Mouse (Mus musculus): ENCODE measurements around the gene Cdc42. TPM values are rescaled to one million over a fixed set of nuclear protein-coding genes. Genes with fewer than 3 reads are reported as not detected.

Cdc42 gene
- polyA plus RNA-seq, 1 experiment from 2014 or later: 462 TPM

DNA sequence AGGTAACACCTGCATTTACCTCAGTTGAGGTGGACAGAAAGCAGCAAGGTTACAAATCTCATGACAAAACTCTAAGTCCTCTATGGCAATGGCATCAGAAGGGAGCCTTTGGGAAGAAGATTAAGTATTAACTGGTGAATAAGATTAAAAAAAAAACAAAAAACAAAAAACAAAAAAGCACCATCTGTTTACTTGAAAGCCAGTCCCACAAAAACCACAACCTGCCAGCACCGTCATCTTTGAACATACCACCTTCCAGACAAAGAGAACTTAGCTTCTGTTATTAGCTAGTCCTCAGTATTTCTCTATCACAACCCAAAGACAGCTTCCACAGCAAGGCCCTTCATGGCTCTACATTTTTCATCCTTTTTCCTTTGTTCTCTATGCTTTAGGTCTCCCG is 12.4 kb downstream of the Cdc42 start:
- peaks cover 6% of the 10 kb centered on the region; the same call in 1 of the 2 replicates for H3K36me3 ChIP-seq
- H3K4me3 ChIP-seq: no peak overlapping the region
- H3K9me3 ChIP-seq (replicated peaks): no peaks in the 10 kb centered on the region
- 87% methylated on average over 2 of the region's 2 CpGs for WGBS
- H3K27me3 ChIP-seq: no peaks in the 10 kb centered on the region
- H3K4me2 ChIP-seq: no peak overlapping the region
- H3K9ac ChIP-seq: no peak overlapping the region
- ATAC-seq (replicated peaks; ENCODE audit: insufficient number of reproducible peaks, insufficient read depth, low FRiP score, low read depth): no peak
- peaks cover 28% of the 10 kb centered on the region for H3K4me1 ChIP-seq (replicated peaks)
- no peak overlapping the region for H3K27ac ChIP-seq

DNA sequence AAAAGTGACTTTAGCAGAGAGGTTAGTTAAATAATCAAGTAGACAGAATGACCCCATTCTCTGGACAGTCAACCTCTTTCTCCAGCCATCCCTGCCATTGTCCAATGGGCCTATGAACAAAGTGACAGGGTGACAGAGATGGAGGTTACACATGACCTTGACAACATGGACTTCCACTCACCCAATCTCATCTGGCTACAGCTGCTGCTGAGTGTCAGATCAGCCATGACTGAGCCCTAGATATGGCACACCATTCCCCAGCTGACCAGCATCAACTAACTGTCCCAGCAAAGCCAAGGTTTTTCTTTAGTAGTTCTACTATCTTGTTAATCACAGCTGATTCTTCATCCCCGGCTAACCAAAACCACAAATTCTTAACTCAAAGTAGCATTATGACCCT is 14.7 kb downstream of the Cdc42 start:
- WGBS: 74% methylated on average over 1 of the region's 1 CpGs
- Histone ChIP-seq H3K4me1 (replicated peaks) (peaks cover 35% of the 10 kb centered on the region), H3K36me3 (peaks cover 6% of the 10 kb centered on the region; the same call in 1 of the 2 replicates)

DNA sequence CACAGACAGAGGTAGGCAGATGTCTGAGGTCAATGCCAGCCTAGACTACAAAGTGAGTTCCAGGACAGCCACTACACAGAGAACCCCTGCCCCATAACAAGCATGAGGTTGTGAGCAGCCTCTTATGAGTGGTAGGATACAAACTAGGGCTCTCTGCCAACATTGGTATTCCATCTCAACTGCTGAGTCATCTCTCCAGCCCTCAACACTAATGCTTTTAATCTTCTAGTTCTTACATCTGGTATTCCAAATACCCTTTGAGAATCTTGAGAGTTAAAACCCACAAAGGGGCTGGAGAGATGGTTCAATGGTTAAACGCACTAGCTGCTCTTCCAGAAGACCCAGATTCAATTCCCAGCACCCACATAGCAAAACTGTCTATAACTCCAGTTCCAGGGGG is 18.1 kb downstream of the Cdc42 start:
- Histone ChIP-seq H3K9ac (no peak overlapping the region), H3K27ac (0 out of 2 replicates have a peak overlapping the region, but pooled peaks have one; percentile 6), H3K4me3 (no peak overlapping the region), H3K4me2 (no peak overlapping the region), H3K27me3 (no peaks in the 10 kb centered on the region), H3K4me1 (replicated peaks) (peaks cover 41% of the 10 kb centered on the region), H3K36me3 (peaks cover 21% of the 10 kb centered on the region), H3K9me3 (replicated peaks) (no peaks in the 10 kb centered on the region)
- 72% methylated on average over 1 of the region's 1 CpGs for WGBS
- no peak for ATAC-seq (replicated peaks; ENCODE audit: insufficient number of reproducible peaks, insufficient read depth, low FRiP score, low read depth)

More for the DNA sequence above, 14.7 kb downstream of the Cdc42 start:
- Histone ChIP-seq H3K4me3 (no peak overlapping the region), H3K27ac (no peak overlapping the region), H3K27me3 (no peaks in the 10 kb centered on the region), H3K9me3 (replicated peaks) (no peaks in the 10 kb centered on the region), H3K4me2 (no peak overlapping the region), H3K9ac (no peak overlapping the region)
- ATAC-seq (replicated peaks; ENCODE audit: insufficient number of reproducible peaks, insufficient read depth, low FRiP score, low read depth): no peak

DNA sequence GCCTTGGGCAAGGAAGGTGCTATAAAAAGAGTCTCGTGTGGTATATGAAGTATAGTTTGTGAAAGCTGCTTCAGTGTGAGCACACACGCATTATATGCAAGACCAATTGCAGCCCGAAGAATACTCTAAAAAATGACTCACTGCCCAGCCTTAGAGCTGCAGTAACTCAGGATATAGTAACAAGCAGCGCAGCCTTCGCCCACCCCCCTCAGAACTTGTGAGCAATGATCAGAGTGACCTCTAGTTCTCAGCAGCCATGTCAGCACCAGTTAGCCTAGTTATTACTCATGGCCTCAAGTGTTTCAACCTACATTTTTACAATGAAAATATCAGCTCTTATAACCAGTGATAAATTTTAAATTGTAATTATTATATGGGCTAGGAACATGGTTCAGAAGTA is 21.1 kb downstream of the Cdc42 start:
- no peaks in the 10 kb centered on the region for H3K27me3 ChIP-seq
- H3K4me1 ChIP-seq (replicated peaks): peaks cover 30% of the 10 kb centered on the region
- WGBS: 76% methylated on average over 5 of the region's 5 CpGs
- no peak overlapping the region for H3K27ac ChIP-seq
- ATAC-seq (replicated peaks; ENCODE audit: insufficient number of reproducible peaks, insufficient read depth, low FRiP score, low read depth): no peak
- H3K9ac ChIP-seq: no peak overlapping the region
- H3K4me3 ChIP-seq: no peak overlapping the region
- peaks cover 42% of the 10 kb centered on the region for H3K36me3 ChIP-seq
- H3K9me3 ChIP-seq (replicated peaks): no peaks in the 10 kb centered on the region
- no peak overlapping the region for H3K4me2 ChIP-seq

DNA sequence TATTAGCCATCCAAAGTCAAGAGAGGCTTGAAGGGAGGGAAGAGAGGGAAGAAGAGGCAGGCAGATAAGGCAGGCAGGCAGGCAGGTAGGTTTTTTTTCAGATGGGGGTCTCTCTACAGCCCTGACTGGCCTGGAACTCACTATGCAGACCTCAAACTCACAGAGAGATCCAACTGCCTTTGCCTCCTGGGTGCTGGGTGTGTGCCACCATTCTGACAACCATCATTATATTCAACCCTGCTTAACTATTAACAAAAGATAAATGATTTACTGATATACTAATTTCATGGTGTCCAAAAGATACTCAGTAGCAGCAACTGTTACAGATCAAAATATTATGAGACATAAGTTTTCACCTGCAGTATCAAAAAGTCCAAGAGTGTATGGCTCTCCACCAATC is 25.5 kb downstream of the Cdc42 start:
- Histone ChIP-seq H3K4me1 (replicated peaks) (peaks cover 6% of the 10 kb centered on the region), H3K36me3 (peaks cover 72% of the 10 kb centered on the region), H3K4me2 (no peak overlapping the region), H3K9ac (no peak overlapping the region), H3K27me3 (no peaks in the 10 kb centered on the region), H3K9me3 (replicated peaks) (no peaks in the 10 kb centered on the region), H3K4me3 (no peak overlapping the region), H3K27ac (no peak overlapping the region)
- ATAC-seq (replicated peaks; ENCODE audit: insufficient number of reproducible peaks, insufficient read depth, low FRiP score, low read depth): no peak

DNA sequence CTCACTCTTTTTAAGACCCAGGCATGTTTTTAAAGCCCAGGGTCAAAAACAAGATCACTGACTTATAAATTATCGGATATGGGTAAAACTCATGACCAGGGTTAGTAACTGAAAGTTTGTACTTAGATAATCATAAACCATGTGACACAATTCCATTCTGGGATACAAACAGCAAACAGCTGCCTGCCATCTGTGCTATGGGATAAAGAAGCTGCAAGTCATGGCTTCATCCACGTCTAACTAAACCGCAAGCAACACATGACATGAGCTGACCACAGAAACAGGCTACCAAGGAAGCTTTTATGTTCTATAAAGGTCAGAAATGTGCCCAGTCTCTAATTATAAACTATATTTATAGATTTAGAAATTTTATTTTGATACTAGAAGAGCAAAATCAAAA is 31.0 kb downstream of the Cdc42 start:
- WGBS: 88% methylated on average over 3 of the region's 3 CpGs
- no peak for ATAC-seq (replicated peaks; ENCODE audit: insufficient number of reproducible peaks, insufficient read depth, low FRiP score, low read depth)
- H3K9ac ChIP-seq: no peak overlapping the region
- no peak overlapping the region for H3K27ac ChIP-seq
- H3K4me1 ChIP-seq (replicated peaks): no peaks in the 10 kb centered on the region
- H3K36me3 ChIP-seq: peaks cover 46% of the 10 kb centered on the region
- no peaks in the 10 kb centered on the region for H3K9me3 ChIP-seq (replicated peaks)
- no peak overlapping the region for H3K4me2 ChIP-seq
- no peaks in the 10 kb centered on the region for H3K27me3 ChIP-seq
- H3K4me3 ChIP-seq: no peak overlapping the region

DNA sequence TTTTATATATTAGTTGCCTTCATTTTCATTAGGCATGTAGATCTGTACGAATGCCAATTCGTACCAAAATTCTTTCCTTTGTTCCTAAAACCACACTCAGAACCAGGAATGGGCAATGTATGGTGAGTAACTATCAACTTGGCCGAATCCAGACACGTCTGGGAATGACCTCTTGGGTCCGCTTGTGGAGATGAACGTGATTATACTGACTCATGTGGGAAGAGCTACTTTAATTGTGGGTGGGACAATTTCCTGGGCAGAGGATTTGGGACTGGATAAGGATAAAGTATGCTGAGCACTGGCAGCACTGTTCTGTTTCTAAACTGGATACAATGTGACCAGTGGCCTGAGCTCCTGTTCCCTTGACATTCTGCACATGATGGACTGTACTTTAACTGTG is 32.6 kb downstream of the Cdc42 start:
- 75% methylated on average over 6 of the region's 6 CpGs for WGBS

DNA sequence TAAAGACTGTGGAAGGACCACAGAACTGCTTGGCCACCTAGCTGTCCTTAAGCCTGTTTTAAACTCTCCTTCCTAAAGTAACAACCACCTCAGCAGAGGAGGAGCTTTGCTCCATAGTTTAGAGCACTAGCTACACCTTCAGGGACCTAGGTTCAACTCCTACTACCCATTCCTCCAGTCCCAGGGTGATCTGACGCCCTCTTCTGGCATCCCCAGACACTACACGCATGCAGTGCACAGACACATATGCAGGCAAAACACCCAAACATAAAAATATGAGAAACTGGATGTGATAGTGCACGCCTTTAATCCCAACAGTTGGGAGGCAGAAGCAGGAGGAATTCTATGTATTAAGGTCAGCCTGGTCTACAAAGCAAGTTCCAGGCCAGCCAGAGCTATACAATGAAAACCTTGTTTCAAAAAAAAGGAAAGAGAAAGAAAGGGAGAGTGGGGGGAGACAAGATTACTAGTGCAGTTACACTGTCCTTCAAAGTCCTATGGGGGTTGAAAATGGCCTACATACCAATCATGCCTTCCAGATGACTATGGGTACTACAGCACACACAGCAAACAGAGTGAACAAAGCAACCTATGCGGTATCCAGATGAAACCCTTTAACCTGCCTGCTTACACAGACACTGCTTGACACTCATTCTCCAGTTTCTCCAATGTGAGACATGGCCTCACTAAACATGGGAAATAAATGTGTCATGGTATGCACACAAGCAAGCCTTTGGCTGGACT is 41.3 kb downstream of the Cdc42 start:
- Histone ChIP-seq H3K27ac (peak overlapping the region; percentile 57), H3K27me3 (no peaks in the 10 kb centered on the region), H3K4me3 (no peak overlapping the region), H3K4me1 (replicated peaks) (peaks cover 33% of the 10 kb centered on the region), H3K4me2 (no peak overlapping the region), H3K36me3 (peaks cover 40% of the 10 kb centered on the region), H3K9ac (no peak overlapping the region), H3K9me3 (replicated peaks) (no peaks in the 10 kb centered on the region)
- ATAC-seq (replicated peaks; ENCODE audit: insufficient number of reproducible peaks, insufficient read depth, low FRiP score, low read depth): peak; percentile 70; the same call in 1 of the 2 replicates
- 66% methylated on average over 4 of the region's 4 CpGs for WGBS

More for the DNA sequence above, 32.6 kb downstream of the Cdc42 start:
- no peak for ATAC-seq (replicated peaks; ENCODE audit: insufficient number of reproducible peaks, insufficient read depth, low FRiP score, low read depth)
- H3K27ac ChIP-seq: no peak overlapping the region
- H3K4me2 ChIP-seq: no peak overlapping the region
- H3K9me3 ChIP-seq (replicated peaks): no peaks in the 10 kb centered on the region
- no peaks in the 10 kb centered on the region for H3K4me1 ChIP-seq (replicated peaks)
- peaks cover 52% of the 10 kb centered on the region for H3K36me3 ChIP-seq
- H3K27me3 ChIP-seq: no peaks in the 10 kb centered on the region
- no peak overlapping the region for H3K9ac ChIP-seq
- no peak overlapping the region for H3K4me3 ChIP-seq

DNA sequence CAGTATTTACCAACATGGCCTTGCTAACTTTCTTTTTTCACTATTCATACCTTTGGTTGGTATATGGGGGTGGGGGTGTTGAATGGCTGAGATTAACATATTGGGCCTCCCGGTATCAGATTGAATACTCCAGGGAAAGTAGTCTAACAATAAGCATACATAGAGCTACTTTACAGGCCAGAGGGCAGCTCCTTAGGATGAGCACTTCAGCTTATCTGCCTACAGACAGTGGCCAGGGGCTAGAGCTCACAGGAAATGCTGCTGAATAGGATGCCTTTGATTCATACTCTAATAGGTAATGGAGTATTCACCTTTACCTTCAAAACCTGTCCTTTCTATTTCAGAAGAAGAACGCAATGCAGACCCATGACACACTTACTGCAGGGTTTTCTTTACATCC is 42.5 kb downstream of the Cdc42 start:
- Histone ChIP-seq H3K27me3 (no peaks in the 10 kb centered on the region), H3K9me3 (replicated peaks) (no peaks in the 10 kb centered on the region), H3K27ac (no peak overlapping the region), H3K9ac (no peak overlapping the region), H3K36me3 (peaks cover 29% of the 10 kb centered on the region), H3K4me1 (replicated peaks) (peaks cover 33% of the 10 kb centered on the region), H3K4me3 (no peak overlapping the region), H3K4me2 (no peak overlapping the region)
- no peak for ATAC-seq (replicated peaks; ENCODE audit: insufficient number of reproducible peaks, insufficient read depth, low FRiP score, low read depth)
- 75% methylated on average over 2 of the region's 2 CpGs for WGBS

DNA sequence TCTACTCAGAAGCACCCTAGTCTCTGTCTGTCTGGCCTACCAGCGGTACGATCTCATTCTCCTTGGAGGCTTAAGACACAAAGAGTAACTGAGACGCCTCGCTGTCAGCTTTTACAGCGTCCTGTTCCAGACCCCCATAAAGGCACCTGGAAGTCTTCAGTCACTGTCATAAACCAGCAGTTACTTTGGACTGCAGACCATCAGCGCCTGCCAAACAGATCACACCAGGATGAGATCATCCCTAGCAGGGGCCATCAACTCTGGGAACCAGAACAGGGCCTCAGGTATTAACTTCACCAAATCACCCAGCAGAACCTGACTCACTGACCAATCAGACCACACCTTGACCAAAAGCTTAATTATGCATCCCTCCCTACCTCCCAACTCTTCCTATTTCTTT is 43.0 kb downstream of the Cdc42 start:
- ATAC-seq (replicated peaks; ENCODE audit: insufficient number of reproducible peaks, insufficient read depth, low FRiP score, low read depth): no peak
- peaks cover 24% of the 10 kb centered on the region for H3K36me3 ChIP-seq

DNA sequence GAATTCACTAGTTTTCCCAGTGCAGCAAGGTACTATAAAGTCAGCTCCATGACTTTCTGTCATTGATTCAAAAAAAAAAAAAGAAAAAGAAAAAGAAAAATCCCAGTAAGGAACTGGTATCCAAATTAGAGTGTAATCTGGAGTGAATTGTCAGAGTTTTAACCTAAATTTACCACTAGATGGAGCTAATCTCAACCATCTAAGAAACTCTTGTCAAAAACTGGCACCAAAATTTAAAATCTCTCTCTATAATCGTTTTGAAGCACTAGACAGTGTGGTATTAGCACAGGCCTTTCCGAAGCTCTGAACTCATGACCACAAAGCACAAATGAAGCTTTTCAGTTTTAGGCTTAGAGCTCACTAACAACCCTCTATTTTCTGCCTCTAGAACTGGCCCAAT is 44.0 kb downstream of the Cdc42 start:
- Histone ChIP-seq H3K9me3 (replicated peaks) (no peaks in the 10 kb centered on the region), H3K27me3 (no peaks in the 10 kb centered on the region), H3K9ac (no peak overlapping the region), H3K36me3 (peaks cover 14% of the 10 kb centered on the region; the same call in 1 of the 2 replicates), H3K4me2 (no peak overlapping the region), H3K4me3 (no peak overlapping the region), H3K27ac (no peak overlapping the region), H3K4me1 (replicated peaks) (peaks cover 33% of the 10 kb centered on the region)
- WGBS: 57% methylated on average over 2 of the region's 2 CpGs
- no peak for ATAC-seq (replicated peaks; ENCODE audit: insufficient number of reproducible peaks, insufficient read depth, low FRiP score, low read depth)

More for the DNA sequence above, 43.0 kb downstream of the Cdc42 start:
- no peak overlapping the region for H3K4me2 ChIP-seq
- H3K4me1 ChIP-seq (replicated peaks): peaks cover 33% of the 10 kb centered on the region
- H3K4me3 ChIP-seq: no peak overlapping the region
- H3K9ac ChIP-seq: no peak overlapping the region
- no peaks in the 10 kb centered on the region for H3K9me3 ChIP-seq (replicated peaks)
- WGBS: 46% methylated on average over 6 of the region's 6 CpGs
- H3K27me3 ChIP-seq: no peaks in the 10 kb centered on the region
- H3K27ac ChIP-seq: peak overlapping the region; percentile 46

DNA sequence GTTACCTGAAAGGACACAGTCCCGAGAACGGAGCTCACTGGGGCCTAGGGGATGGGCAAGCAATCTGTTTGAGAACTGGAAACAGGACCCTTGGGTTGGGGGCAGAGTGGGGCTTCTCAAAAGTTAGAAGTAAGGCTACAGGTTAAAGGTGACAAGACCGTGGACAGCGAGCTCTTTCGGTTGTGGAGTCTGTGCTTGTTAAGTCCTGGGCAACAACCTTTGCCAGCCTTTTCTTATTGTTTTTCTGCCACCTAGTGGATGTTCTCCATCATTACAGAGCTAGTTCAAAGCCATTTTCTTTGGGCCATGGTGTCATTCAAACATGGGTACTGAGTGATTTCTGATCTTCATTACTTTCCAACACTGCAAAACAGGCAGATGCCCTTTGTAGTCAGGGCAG is 49.1 kb downstream of the Cdc42 start:
- no peaks in the 10 kb centered on the region for H3K36me3 ChIP-seq
- H3K9ac ChIP-seq: no peak overlapping the region
- H3K27ac ChIP-seq: no peak overlapping the region
- no peak overlapping the region for H3K4me3 ChIP-seq
- H3K27me3 ChIP-seq: no peaks in the 10 kb centered on the region
- H3K4me1 ChIP-seq (replicated peaks): peaks cover 8% of the 10 kb centered on the region
- H3K4me2 ChIP-seq: no peak overlapping the region
- no peaks in the 10 kb centered on the region for H3K9me3 ChIP-seq (replicated peaks)
- ATAC-seq (replicated peaks; ENCODE audit: insufficient number of reproducible peaks, insufficient read depth, low FRiP score, low read depth): no peak
- 43% methylated on average over 5 of the region's 5 CpGs for WGBS
